Mouse (Mus musculus) lung, adult 18-20 months (tissue): ENCODE results near the gene Gls2.
A peak's percentile ranks its signal among the peaks of the same experiment; 100 is the strongest.
"Not testable (repeated sequence)": the region's sequence is repeated elsewhere in the genome, so short reads cannot be mapped to it uniquely, and the experiment has no call there.

ENCODE experiments used
- DNase-seq, 2 experiments: peaks; one replicate each; pipeline ENCODE4 v3.0.0; 2022; ENCODE audit warnings: mixed read lengths in 2 of 2

The Gls2 gene

GRCm38 (mm10) chr10:128194024-128194550 lies at the start of gene Gls2:
Gene Gls2, plus strand, starts transcription at chr10:128194457.
- peak; percentile 97 for DNase-seq

- peak; percentile 72 to 86 for DNase-seq
These were observed 49.3 kb upstream of the Gls2 start for GRCm38 (mm10) chr10:128144961-128145360.

GRCm38 (mm10) chr10:128148789-128149365 lies 45.4 kb upstream of the Gls2 start:
- DNase-seq, result peak in 1 of 2 experiments; percentile 9

- DNase-seq, result peak; percentile 92 to 96
These were observed 44.7 kb upstream of the Gls2 start for GRCm38 (mm10) chr10:128149592-128149991.

GRCm38 (mm10) chr10:128150941-128151340 lies 43.3 kb upstream of the Gls2 start:
- DNase-seq, result peak; percentile 71 to 78

GRCm38 (mm10) chr10:128153978-128154377 lies 40.3 kb upstream of the Gls2 start:
- no peak for DNase-seq

- DNase-seq, result not testable (repeated sequence)
These were observed 28.5 kb upstream of the Gls2 start for GRCm38 (mm10) chr10:128165726-128166125.

- DNase-seq, result no peak
These were observed 27.2 kb upstream of the Gls2 start for GRCm38 (mm10) chr10:128167091-128167490.

GRCm38 (mm10) chr10:128171348-128171747 lies 22.9 kb upstream of the Gls2 start:
- not testable (repeated sequence) for DNase-seq

GRCm38 (mm10) chr10:128175302-128175701 lies 19.0 kb upstream of the Gls2 start:
- DNase-seq, result no peak

- DNase-seq, result peak; percentile 72 to 81
These were observed 18.1 kb upstream of the Gls2 start for GRCm38 (mm10) chr10:128175996-128176755.

GRCm38 (mm10) chr10:128177316-128177715 lies 16.9 kb upstream of the Gls2 start:
- DNase-seq, result no peak

- DNase-seq, result peak; percentile 64 to 78
These were observed 14.3 kb upstream of the Gls2 start, which contains the start of gene Rbms2 for GRCm38 (mm10) chr10:128179989-128180388. Gene Rbms2, minus strand, starts transcription at chr10:128180297.

GRCm38 (mm10) chr10:128184296-128184695 lies 10.0 kb upstream of the Gls2 start:
- DNase-seq, result no peak

- no peak for DNase-seq
These were observed 8.8 kb upstream of the Gls2 start for GRCm38 (mm10) chr10:128185277-128185940.

- peak; percentile 78 to 87 for DNase-seq
These were observed 8.3 kb upstream of the Gls2 start for GRCm38 (mm10) chr10:128185959-128186358.

GRCm38 (mm10) chr10:128187181-128187605 lies 7.1 kb upstream of the Gls2 start:
- no peak for DNase-seq

- peak; percentile 65 to 80 for DNase-seq
These were observed 5.9 kb upstream of the Gls2 start for GRCm38 (mm10) chr10:128188242-128188877.

- DNase-seq, result no peak
These were observed 2.8 kb upstream of the Gls2 start for GRCm38 (mm10) chr10:128191472-128191871.

GRCm38 (mm10) chr10:128192030-128192766 lies 2.1 kb upstream of the Gls2 start:
- not testable (repeated sequence) for DNase-seq

- no peak for DNase-seq
These were observed 1.1 kb upstream of the Gls2 start for GRCm38 (mm10) chr10:128193113-128193512.
